Mouse (Mus musculus) MEL (cell line): ENCODE measurements around the gene Gtf2ird1. TPM values are rescaled to one million over a fixed set of nuclear protein-coding genes. Genes with fewer than 3 reads are reported as not detected.

Experiments
- DNase-seq: peaks from one replicate; pipeline ENCODE4 v3.0.0; 2011; ENCODE audit warnings: low read depth, low spot score
- H3K27ac ChIP-seq: 2 replicates; pipeline ENCODE4 v1.5.1; 2012; ENCODE audit warnings: low read depth, mild to moderate bottlenecking, control low read depth, low read length, moderate library complexity; ENCODE audit not compliant: control insufficient read depth
- H3K27me3 ChIP-seq, 2 experiments: fragments of 150-350 bp in 1 of 2; sonication (generic) in 1 of 2; 2 replicates each; pipeline ENCODE4 v1.6.1; 2012; ENCODE audit warnings: low read length in 2 of 2, mild to moderate bottlenecking in 2 of 2, improper control_type of control experiment in 1 of 2, moderate library complexity in 1 of 2; ENCODE audit not compliant: insufficient read depth in 2 of 2, control insufficient read depth in 1 of 2
- H3K36me3 ChIP-seq, 2 experiments: 2 replicates each; pipeline ENCODE4 v1.6.1; 2012 to 2014; ENCODE audit warnings: low read length in 2 of 2, improper control_type of control experiment in 1 of 2, inconsistent platforms in 1 of 2, mild to moderate bottlenecking in 1 of 2; ENCODE audit not compliant: insufficient read depth in 2 of 2, control insufficient read depth in 1 of 2
- H3K4me1 ChIP-seq, 2 experiments: fragments of 150-350 bp in 1 of 2; sonication (generic) in 1 of 2; 2 replicates each; pipeline ENCODE4 v1.6.1; 2012; ENCODE audit warnings: low read length in 2 of 2, improper control_type of control experiment in 1 of 2, mild to moderate bottlenecking in 1 of 2; ENCODE audit not compliant: insufficient read depth in 2 of 2, control insufficient read depth in 1 of 2
- H3K4me3 ChIP-seq, 2 experiments: fragments of 150-350 bp in 1 of 2; sonication (generic) in 1 of 2; 2 replicates each; pipeline ENCODE4 v1.5.1; 2012; ENCODE audit warnings: low read depth in 2 of 2, low read length in 2 of 2, mild to moderate bottlenecking in 2 of 2, moderate library complexity in 2 of 2, control low read depth in 1 of 2, improper control_type of control experiment in 1 of 2; ENCODE audit not compliant: control insufficient read depth in 1 of 2, insufficient read depth in 1 of 2
- H3K79me2 ChIP-seq: 2 replicates; pipeline ENCODE4 v1.6.1; 2012; ENCODE audit warnings: mild to moderate bottlenecking, low read length, moderate library complexity; ENCODE audit not compliant: control insufficient read depth, poor library complexity, insufficient read depth
- H3K9ac ChIP-seq: 2 replicates; pipeline ENCODE4 v1.6.1; 2012; ENCODE audit warnings: low read depth, mild to moderate bottlenecking, control low read depth, low read length, moderate library complexity; ENCODE audit not compliant: control insufficient read depth, poor library complexity, severe bottlenecking
- H3K9me3 ChIP-seq: fragments of 150-350 bp; sonication (generic); replicated peaks from 2 replicates; pipeline ENCODE4 v1.6.1; 2012; ENCODE audit warnings: mild to moderate bottlenecking, low read length, improper control_type of control experiment, moderate library complexity; ENCODE audit not compliant: insufficient read depth
- CHD1 ChIP-seq: IDR thresholded peaks from 2 replicates; pipeline ENCODE4 v1.6.1; 2012; ENCODE audit warnings: low read depth, mild to moderate bottlenecking, inconsistent platforms, low read length, improper control_type of control experiment
- CTCF ChIP-seq, 3 experiments: IDR thresholded peaks in 2 of 3; conservative IDR thresholded peaks in 1 of 3; 2 replicates each; pipeline ENCODE4 v1.5.1; 2011 to 2012; ENCODE audit warnings: low read length in 3 of 3, low read depth in 2 of 3, mild to moderate bottlenecking in 2 of 3, improper control_type of control experiment in 1 of 3, inconsistent platforms in 1 of 3, mixed read lengths in 1 of 3, moderate library complexity in 1 of 3; ENCODE audit not compliant: control insufficient read depth in 1 of 3, insufficient read depth in 1 of 3, poor library complexity in 1 of 3, severe bottlenecking in 1 of 3
- GATA1 ChIP-seq: IDR thresholded peaks from 2 replicates; pipeline ENCODE4 v1.6.1; 2011; ENCODE audit warnings: low read depth, low read length, improper control_type of control experiment
- HCFC1 ChIP-seq: IDR thresholded peaks from 2 replicates; pipeline ENCODE4 v1.6.1; 2012; ENCODE audit warnings: low read depth, mild to moderate bottlenecking, inconsistent platforms, low read length, improper control_type of control experiment, moderate library complexity
- JUND ChIP-seq: IDR thresholded peaks from 2 replicates; pipeline ENCODE4 v1.6.1; 2011; ENCODE audit warnings: low read depth, mild to moderate bottlenecking, improper control_type of control experiment, low read length
- KAT2A ChIP-seq: conservative IDR thresholded peaks from 2 replicates; pipeline ENCODE4 v1.6.1; 2012; ENCODE audit warnings: low read depth, low read length, improper control_type of control experiment, inconsistent platforms
- MAFK ChIP-seq: IDR thresholded peaks from 2 replicates; pipeline ENCODE4 v1.6.1; 2011; ENCODE audit warnings: low read depth, mild to moderate bottlenecking, low read length, improper control_type of control experiment, borderline replicate concordance
- MAZ ChIP-seq: IDR thresholded peaks from 2 replicates; pipeline ENCODE4 v1.6.1; 2012; ENCODE audit warnings: low read depth, mild to moderate bottlenecking, inconsistent platforms, low read length, improper control_type of control experiment
- MXI1 ChIP-seq: IDR thresholded peaks from 2 replicates; pipeline ENCODE4 v1.6.1; 2011; ENCODE audit warnings: mild to moderate bottlenecking, low read depth, low read length, improper control_type of control experiment
- MYC ChIP-seq: IDR thresholded peaks from 2 replicates; pipeline ENCODE4 v1.6.1; 2011; ENCODE audit warnings: low read depth, mild to moderate bottlenecking, low read length, improper control_type of control experiment, moderate library complexity
- NELFE ChIP-seq: IDR thresholded peaks from 2 replicates; pipeline ENCODE4 v1.6.1; 2011; ENCODE audit warnings: low read depth, low read length, improper control_type of control experiment
- NRF1 ChIP-seq: IDR thresholded peaks from 2 replicates; pipeline ENCODE4 v1.6.1; 2014; ENCODE audit warnings: low read depth, mild to moderate bottlenecking, inconsistent platforms, low read length, improper control_type of control experiment, moderate library complexity; ENCODE audit not compliant: poor library complexity, insufficient read depth, severe bottlenecking
- POLR2A ChIP-seq, 2 experiments: IDR thresholded peaks; 2 replicates each; pipeline ENCODE4 v1.6.1; 2011 to 2012; ENCODE audit warnings: low read length in 2 of 2, mild to moderate bottlenecking in 2 of 2, control low read depth in 1 of 2, improper control_type of control experiment in 1 of 2, low read depth in 1 of 2, moderate library complexity in 1 of 2; ENCODE audit not compliant: control insufficient read depth in 1 of 2, insufficient read depth in 1 of 2, poor library complexity in 1 of 2
- POLR2AphosphoS2 ChIP-seq: IDR thresholded peaks from 2 replicates; pipeline ENCODE4 v1.6.1; 2011; ENCODE audit warnings: low read length, improper control_type of control experiment
- SIN3A ChIP-seq: IDR thresholded peaks from 2 replicates; pipeline ENCODE4 v1.6.1; 2012; ENCODE audit warnings: low read length, improper control_type of control experiment, inconsistent platforms
- SMC3 ChIP-seq: IDR thresholded peaks from 2 replicates; pipeline ENCODE4 v1.6.1; 2011; ENCODE audit warnings: low read depth, low read length, improper control_type of control experiment
- UBTF ChIP-seq: IDR thresholded peaks from 2 replicates; pipeline ENCODE4 v1.6.1; 2012; ENCODE audit warnings: low read depth, mild to moderate bottlenecking, inconsistent platforms, low read length, improper control_type of control experiment, moderate library complexity, borderline replicate concordance; ENCODE audit not compliant: insufficient read depth
- ZNF384 ChIP-seq: IDR thresholded peaks from 2 replicates; pipeline ENCODE4 v1.6.1; 2012; ENCODE audit warnings: low read depth, mild to moderate bottlenecking, inconsistent platforms, low read length, improper control_type of control experiment
- polyA plus RNA-seq, 2 experiments: library from polyadenylated mRNA; stranded (reverse) in 1 of 2; unstranded in 1 of 2; fragments of >175 nt in 1 of 2; fragments of >200 nt in 1 of 2; gene quantifications; 2 replicates each; pipeline versions ENCODE4 v1.2.1 to v1.2.4; 2012; ENCODE audit warnings: low replicate concordance in 2 of 2, low read depth in 1 of 2; ENCODE audit not compliant: insufficient read length in 2 of 2, insufficient read depth in 1 of 2, missing spikeins in 1 of 2
- total RNA-seq: library from RNA; depleted of rRNA; stranded (reverse); fragments of 300-350 nt; gene quantifications from 2 replicates; pipeline ENCODE4 v1.2.3, GENCODE M21; 2012

The Gtf2ird1 gene
- total and polyA plus RNA-seq, 3 experiments, result 15.2 to 54.7 TPM; not detected in 1

- H3K27me3 ChIP-seq, result no peaks in the 10 kb centered on the region
- TF ChIP-seq MYC (0 out of 2 replicates have a peak, but pooled peaks have one; percentile 32), HCFC1 (peak; percentile 46), NELFE (peak; percentile 46), POLR2A (IDR thresholded peaks at IDR 0.05; ENCODE audit: control insufficient read depth in 1 of 2, insufficient read depth in 1 of 2, low read depth in 1 of 2, low read length in 2 of 2, poor library complexity in 1 of 2) (peak in 1 of 2 experiments; percentile 69; a peak in 2 of 4 replicates), SIN3A (peak; percentile 51; the same call in 1 of the 2 replicates), CHD1 (no peak), MAZ (peak; percentile 32), NRF1 (no peak), KAT2A (no peak; the same call in 1 of the 2 replicates), POLR2AphosphoS2 (0 out of 2 replicates have a peak, but pooled peaks have one; percentile 65), GATA1 (no peak), ZNF384 (peak; percentile 5), SMC3 (no peak), UBTF (no peak)
- H3K27ac ChIP-seq, result peak overlapping the region; percentile 80
- H3K36me3 ChIP-seq, result peaks cover 2 to 10% of the 10 kb centered on the region in 2 experiments
- peak; percentile 92 for DNase-seq
- peaks cover 2 to 7% of the 10 kb centered on the region in 2 experiments; a peak in 2 of 4 replicates for H3K4me1 ChIP-seq
- H3K9ac ChIP-seq, result peak overlapping the region; percentile 99
- H3K4me3 ChIP-seq, result peak overlapping the region; percentile 89 to 94
- peaks cover 50% of the 10 kb centered on the region for H3K79me2 ChIP-seq
- no peaks in the 10 kb centered on the region for H3K9me3 ChIP-seq
Measured at GRCm38 (mm10) chr5:134313451-134314067, 143.0 kb downstream of the Gtf2ird1 start.

DNA sequence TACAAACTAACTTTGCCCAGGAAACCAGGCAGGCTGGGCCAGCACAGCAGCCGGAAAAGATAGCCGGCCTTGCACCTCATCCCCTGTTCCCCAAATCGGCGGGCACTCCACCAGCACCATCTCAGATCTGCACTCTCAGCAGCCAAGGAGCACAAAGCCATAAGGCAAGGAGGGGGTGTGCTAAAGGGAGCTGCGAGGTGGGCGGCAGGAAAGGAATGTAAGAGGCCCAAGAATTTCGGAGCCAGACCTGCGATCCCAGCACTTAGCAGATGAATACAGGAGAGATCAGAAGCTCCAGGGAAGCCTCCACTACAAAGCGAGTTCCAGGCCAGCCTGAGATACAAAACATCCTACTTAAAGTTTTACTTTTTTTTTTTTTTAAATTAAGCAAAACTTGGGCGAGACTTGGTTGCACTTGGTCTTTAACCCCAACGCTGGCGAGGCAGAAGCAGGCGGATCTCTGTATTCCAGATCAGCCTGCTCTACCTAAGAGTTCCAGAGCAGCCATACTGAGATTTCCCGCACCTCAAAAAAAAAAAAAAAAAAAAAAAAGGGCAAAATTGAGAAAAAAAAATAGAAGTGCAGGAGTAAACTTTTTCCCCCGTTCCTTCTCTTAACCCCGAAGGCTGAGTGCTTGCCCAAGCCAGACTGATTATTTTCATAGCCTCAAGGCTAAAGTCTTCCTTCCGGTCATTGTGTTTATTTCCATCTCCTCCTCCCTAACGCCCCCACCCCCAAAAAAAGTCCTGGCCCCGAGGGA, 143.6 kb downstream of the Gtf2ird1 start:
- Histone ChIP-seq H3K27me3 (no peaks in the 10 kb centered on the region), H3K4me1 (peaks cover 2 to 7% of the 10 kb centered on the region in 2 experiments; a peak in 2 of 4 replicates)
- DNase-seq, result no peak

More for the DNA sequence above, 143.6 kb downstream of the Gtf2ird1 start:
- no peak for TF ChIP-seq JUND
- TF ChIP-seq ZNF384, result peak; percentile 84
- TF ChIP-seq POLR2AphosphoS2, result no peak
- TF ChIP-seq MXI1, result no peak
- TF ChIP-seq MAFK, result no peak
- no peak for TF ChIP-seq MYC
- no peak for TF ChIP-seq CTCF (IDR thresholded peaks at IDR 0.05 in 2 of 3, conservative IDR thresholded peaks at IDR 0.05 in 1 of 3; ENCODE audit: control insufficient read depth in 1 of 3, insufficient read depth in 1 of 3, low read depth in 2 of 3, low read length in 3 of 3, poor library complexity in 1 of 3, severe bottlenecking in 1 of 3)
- peak overlapping the region; percentile 99 for H3K9ac ChIP-seq
- peak overlapping the region; percentile 43; the same call in 1 of the 2 replicates for H3K27ac ChIP-seq
- H3K79me2 ChIP-seq, result peaks cover 54% of the 10 kb centered on the region
- no peaks in the 10 kb centered on the region for H3K9me3 ChIP-seq
- peaks cover 2 to 10% of the 10 kb centered on the region in 2 experiments for H3K36me3 ChIP-seq
- H3K4me3 ChIP-seq, result peak overlapping the region; percentile 89 to 94
